Mouse (Mus musculus): ENCODE results near the gene Sdhaf2. TPM values are rescaled to one million over a fixed set of nuclear protein-coding genes. Genes with fewer than 3 reads are reported as not detected.

The Sdhaf2 gene
- total RNA-seq, 2 experiments from 2014 or later: 53.5 to 54.1 TPM

Other genes with a start within 250 kb of the Sdhaf2 start
- 1 to 10 TPM; 5.2 to 6.4 TPM for gene Dagla, start 221.3 kb downstream of the Sdhaf2 start, total RNA-seq (2021)
- 10 to 100 TPM; 46.1 to 47.4 TPM for gene Syt7, start 137.1 kb downstream of the Sdhaf2 start, total RNA-seq (2021)
- 1 to 10 TPM; 4.4 to 4.5 TPM for gene Lrrc10b, start 68.7 kb downstream of the Sdhaf2 start, total RNA-seq (2021)
- 1 to 10 TPM in 1 of 2 experiments, under 1 TPM in 1; 0.87 to 1.9 TPM for gene Ppp1r32, start 43.2 kb downstream of the Sdhaf2 start, total RNA-seq (2021)
- 10 to 100 TPM; 90.2 to 90.6 TPM for gene Cpsf7, start 876 bp downstream of the Sdhaf2 start, total RNA-seq (2021)
- 10 to 100 TPM; 15.8 to 19.1 TPM for gene Tmem216, start 30.1 kb upstream of the Sdhaf2 start, total RNA-seq (2021)
- 10 to 100 TPM; 14.7 to 17.3 TPM for gene Cyb561a3, start 51.0 kb upstream of the Sdhaf2 start, total RNA-seq (2021)
- 10 to 100 TPM; 16.2 to 16.8 TPM for gene Tmem138, start 51.2 kb upstream of the Sdhaf2 start, total RNA-seq (2021)
- gene Ddb1, start 79.2 kb upstream of the Sdhaf2 start, total RNA-seq (2021): 100 to 1,000 TPM; 353 to 388 TPM
- 10 to 100 TPM; 41.2 to 62.6 TPM for gene Tkfc, start 79.5 kb upstream of the Sdhaf2 start, total RNA-seq (2021)
- 1 to 10 TPM; 2.2 to 4.9 TPM for gene Vwce, start 108.1 kb upstream of the Sdhaf2 start, total RNA-seq (2021)
- under 1 TPM in 1 of 2 experiments, not detected in 1; 0.56 TPM for gene Pga5, start 151.9 kb upstream of the Sdhaf2 start, total RNA-seq (2021)
- gene Vps37c, start 162.6 kb upstream of the Sdhaf2 start, total RNA-seq (2021): 10 to 100 TPM; 27.0 to 28.6 TPM
- gene Cd5, start 212.9 kb upstream of the Sdhaf2 start, total RNA-seq (2021): under 1 TPM; 0.22 to 0.34 TPM